Mouse (Mus musculus): ENCODE data around the gene Trabd2b. TPM values are rescaled to one million over a fixed set of nuclear protein-coding genes. Genes with fewer than 3 reads are reported as not detected.

Trabd2b gene
- total and polyA plus RNA-seq, 3 experiments: not detected

DNA sequence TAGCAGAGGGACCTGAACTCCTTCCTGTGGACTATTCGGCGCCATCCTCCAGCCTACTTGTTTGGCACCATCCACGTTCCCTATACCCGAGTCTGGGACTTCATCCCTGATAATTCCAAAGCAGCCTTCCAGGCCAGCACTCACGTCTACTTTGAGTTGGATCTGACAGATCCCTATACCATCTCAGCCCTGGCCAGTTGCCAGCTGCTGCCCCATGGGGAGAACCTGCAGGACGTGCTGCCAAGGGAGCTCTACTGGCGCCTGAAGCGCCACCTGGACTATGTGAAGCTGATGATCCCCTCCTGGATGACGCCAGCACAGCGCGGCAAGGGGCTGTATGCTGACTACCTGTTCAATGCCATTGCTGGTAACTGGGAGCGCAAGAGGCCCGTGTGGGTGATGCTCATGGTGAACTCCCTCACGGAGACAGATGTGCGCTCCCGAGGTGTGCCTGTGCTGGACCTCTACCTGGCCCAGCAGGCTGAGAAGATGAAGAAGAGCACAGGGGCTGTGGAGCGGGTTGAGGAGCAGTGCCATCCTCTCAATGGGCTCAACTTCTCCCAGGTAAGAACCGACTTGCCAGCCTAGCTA is 2.5 kb downstream of the Trabd2b start:
- DNase-seq (ENCODE audit: low read depth, low spot score): no peak
- H3K27me3 ChIP-seq (ENCODE audit: control insufficient read depth in 1 of 2, insufficient read depth in 2 of 2, low read length in 2 of 2): no peaks in the 10 kb centered on the region
- no peaks in the 10 kb centered on the region for H3K79me2 ChIP-seq (ENCODE audit: control insufficient read depth, insufficient read depth, low read length, poor library complexity)
- TF ChIP-seq TCF12 (IDR thresholded peaks at IDR 0.05; ENCODE audit: low read depth, low read length) (no peak), GABPA (IDR thresholded peaks at IDR 0.05; ENCODE audit: low read depth, low read length) (no peak), TAL1 (IDR thresholded peaks at IDR 0.05; ENCODE audit: low read length) (no peak), SIN3A (IDR thresholded peaks at IDR 0.05; ENCODE audit: low read length) (no peak), E2F4 (IDR thresholded peaks at IDR 0.05; ENCODE audit: borderline replicate concordance, low read depth, low read length) (no peak), RCOR1 (IDR thresholded peaks at IDR 0.05; ENCODE audit: low read depth, low read length) (no peak), NRF1 (IDR thresholded peaks at IDR 0.05; ENCODE audit: insufficient read depth, low read depth, low read length, poor library complexity, severe bottlenecking) (no peak), ZC3H11A (IDR thresholded peaks at IDR 0.05; ENCODE audit: low read depth, low read length) (no peak), CTCF (IDR thresholded peaks at IDR 0.05 in 2 of 3, conservative IDR thresholded peaks at IDR 0.05 in 1 of 3; ENCODE audit: control insufficient read depth in 1 of 3, insufficient read depth in 1 of 3, low read depth in 2 of 3, low read length in 3 of 3, poor library complexity in 1 of 3, severe bottlenecking in 1 of 3) (no peak), RAD21 (IDR thresholded peaks at IDR 0.05; ENCODE audit: low read depth, low read length) (no peak)
- H3K27ac ChIP-seq (ENCODE audit: control insufficient read depth, low read depth, low read length): no peak overlapping the region
- no peaks in the 10 kb centered on the region for H3K36me3 ChIP-seq (ENCODE audit: control insufficient read depth in 1 of 2, insufficient read depth in 2 of 2, low read length in 2 of 2)
- no peaks in the 10 kb centered on the region for H3K4me1 ChIP-seq (ENCODE audit: control insufficient read depth in 1 of 2, insufficient read depth in 2 of 2, low read length in 2 of 2)
- H3K4me3 ChIP-seq (ENCODE audit: control insufficient read depth in 1 of 2, insufficient read depth in 1 of 2, low read depth in 2 of 2, low read length in 2 of 2): no peak overlapping the region
- H3K9me3 ChIP-seq (replicated peaks; ENCODE audit: insufficient read depth, low read length): no peaks in the 10 kb centered on the region
- no peak overlapping the region for H3K9ac ChIP-seq (ENCODE audit: control insufficient read depth, low read depth, low read length, poor library complexity, severe bottlenecking)

DNA sequence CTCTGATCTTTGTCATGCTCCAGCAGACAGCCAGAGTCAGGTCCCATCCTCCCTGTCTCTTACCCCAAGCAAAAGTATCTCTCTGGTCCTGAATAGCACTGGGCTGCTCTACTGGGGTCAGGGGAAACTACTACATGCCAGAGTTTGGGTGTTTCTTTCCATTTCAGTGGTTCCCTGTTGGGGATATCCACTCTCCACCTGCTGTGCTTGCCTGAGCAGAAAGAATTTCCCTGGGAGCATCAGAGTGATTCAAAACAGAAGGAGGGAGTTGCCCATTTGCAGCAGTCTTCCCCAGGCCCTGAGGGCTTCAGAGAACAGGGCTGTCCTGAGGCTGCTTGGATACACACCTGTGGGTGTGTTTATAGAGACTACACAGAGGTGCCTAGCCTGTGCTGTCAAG is 3.0 kb downstream of the Trabd2b start:
- H3K27ac ChIP-seq (ENCODE audit: control insufficient read depth, low read depth, low read length): no peak overlapping the region
- no peaks in the 10 kb centered on the region for H3K9me3 ChIP-seq (replicated peaks; ENCODE audit: insufficient read depth, low read length)
- H3K4me3 ChIP-seq (ENCODE audit: control insufficient read depth in 1 of 2, insufficient read depth in 1 of 2, low read depth in 2 of 2, low read length in 2 of 2): no peak overlapping the region
- no peaks in the 10 kb centered on the region for H3K4me1 ChIP-seq (ENCODE audit: control insufficient read depth in 1 of 2, insufficient read depth in 2 of 2, low read length in 2 of 2)
- TF ChIP-seq POLR2A (IDR thresholded peaks at IDR 0.05; ENCODE audit: control insufficient read depth in 1 of 2, insufficient read depth in 1 of 2, low read depth in 1 of 2, low read length in 2 of 2, poor library complexity in 1 of 2) (no peak), MAFK (IDR thresholded peaks at IDR 0.05; ENCODE audit: borderline replicate concordance, low read depth, low read length) (no peak), MAX (IDR thresholded peaks at IDR 0.05; ENCODE audit: low read length) (no peak), ZC3H11A (IDR thresholded peaks at IDR 0.05; ENCODE audit: low read depth, low read length) (no peak), MXI1 (IDR thresholded peaks at IDR 0.05; ENCODE audit: low read depth, low read length) (no peak), ZNF384 (IDR thresholded peaks at IDR 0.05; ENCODE audit: low read depth, low read length) (no peak), KAT2A (conservative IDR thresholded peaks at IDR 0.05; ENCODE audit: low read depth, low read length) (no peak), ZMIZ1 (IDR thresholded peaks at IDR 0.05; ENCODE audit: low read depth, low read length) (no peak), ZKSCAN1 (IDR thresholded peaks at IDR 0.05; ENCODE audit: low read depth, low read length) (no peak), JUND (IDR thresholded peaks at IDR 0.05; ENCODE audit: low read depth, low read length) (no peak), RCOR1 (IDR thresholded peaks at IDR 0.05; ENCODE audit: low read depth, low read length) (no peak), BHLHE40 (IDR thresholded peaks at IDR 0.05; ENCODE audit: borderline replicate concordance, low read depth, low read length) (no peak)
- H3K27me3 ChIP-seq (ENCODE audit: control insufficient read depth in 1 of 2, insufficient read depth in 2 of 2, low read length in 2 of 2): no peaks in the 10 kb centered on the region
- no peaks in the 10 kb centered on the region for H3K79me2 ChIP-seq (ENCODE audit: control insufficient read depth, insufficient read depth, low read length, poor library complexity)
- H3K36me3 ChIP-seq (ENCODE audit: control insufficient read depth in 1 of 2, insufficient read depth in 2 of 2, low read length in 2 of 2): no peaks in the 10 kb centered on the region
- DNase-seq (ENCODE audit: low read depth, low spot score): no peak
- no peak overlapping the region for H3K9ac ChIP-seq (ENCODE audit: control insufficient read depth, low read depth, low read length, poor library complexity, severe bottlenecking)
